Mouse (Mus musculus): ENCODE results near the gene Lrrc46.

Gene Lrrc46

DNA sequence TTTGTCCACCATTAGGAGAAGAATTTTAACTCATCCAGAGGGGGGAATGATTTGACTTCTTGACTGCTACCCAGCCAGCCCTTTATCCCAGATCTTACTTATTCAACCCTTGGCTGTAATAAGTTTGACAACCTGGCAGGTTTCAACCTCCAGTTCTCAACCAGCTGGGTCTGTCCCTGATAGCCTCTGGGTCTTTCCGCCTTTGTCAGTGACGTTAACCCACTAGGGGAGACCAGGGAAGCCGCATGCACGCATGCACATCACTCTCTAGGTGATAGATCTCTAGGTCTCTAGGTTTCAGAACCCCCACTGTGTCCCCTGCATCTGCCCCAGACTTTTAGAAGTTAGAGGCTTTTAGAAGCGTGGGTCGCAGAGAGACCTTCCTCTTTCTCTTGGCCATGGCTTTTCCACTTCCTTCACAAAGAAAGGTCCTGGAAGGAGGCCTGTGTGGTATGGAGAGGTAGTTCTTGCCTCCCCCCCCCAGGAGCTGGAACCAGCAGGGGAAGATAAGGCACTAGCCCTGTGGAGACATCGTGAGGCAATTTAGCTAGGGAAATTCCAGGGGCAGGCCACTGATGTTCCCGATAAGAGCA lies 31.9 kb downstream of the Lrrc46 start:
- DNase-seq = no peak

GRCm38 (mm10) chr11:97007093-97007794 lies 34.0 kb downstream of the Lrrc46 start:
- DNase-seq = no peak

GRCm38 (mm10) chr11:97003170-97003569 lies 38.0 kb downstream of the Lrrc46 start:
- DNase-seq = no peak

DNA sequence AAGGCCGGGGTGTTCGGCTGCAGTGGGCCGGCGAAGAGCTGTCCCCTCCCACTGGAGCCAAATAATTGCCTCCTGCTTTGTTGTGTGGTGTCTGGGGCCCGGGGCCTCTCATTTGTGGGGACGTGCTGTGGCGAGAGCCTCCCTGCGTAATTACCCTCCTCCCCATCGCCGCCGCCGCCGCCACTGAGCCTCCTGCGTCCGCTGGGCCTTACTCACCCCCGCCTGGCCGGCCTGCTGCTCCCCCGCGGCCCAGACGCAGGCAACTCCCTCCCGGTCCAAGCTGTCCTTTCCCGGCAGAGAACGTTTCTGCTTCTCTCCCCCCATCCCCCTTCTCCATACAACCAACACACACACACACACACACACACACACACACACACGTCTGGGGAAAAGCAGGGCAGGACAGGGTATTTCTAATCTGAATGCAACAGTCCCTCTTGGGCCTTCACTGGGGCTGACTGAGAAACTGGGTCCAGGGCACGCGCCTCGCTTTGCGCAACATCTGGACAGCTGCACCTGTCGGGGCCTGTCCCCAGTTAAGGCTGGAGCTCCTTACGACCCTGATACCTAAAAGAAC lies 43.7 kb downstream of the Lrrc46 start:
- DNase-seq = peak; percentile 40

GRCm38 (mm10) chr11:96996773-96997379 lies 44.3 kb downstream of the Lrrc46 start:
- no peak for DNase-seq

GRCm38 (mm10) chr11:96995836-96996772 lies 45.1 kb downstream of the Lrrc46 start:
- DNase-seq = no peak

GRCm38 (mm10) chr11:96995031-96995430 lies 46.2 kb downstream of the Lrrc46 start:
- DNase-seq = no peak

- DNase-seq = no peak
These were observed 48.4 kb downstream of the Lrrc46 start for GRCm38 (mm10) chr11:96992722-96993311.

GRCm38 (mm10) chr11:96991501-96991900 lies 49.7 kb downstream of the Lrrc46 start:
- no peak for DNase-seq

DNA sequence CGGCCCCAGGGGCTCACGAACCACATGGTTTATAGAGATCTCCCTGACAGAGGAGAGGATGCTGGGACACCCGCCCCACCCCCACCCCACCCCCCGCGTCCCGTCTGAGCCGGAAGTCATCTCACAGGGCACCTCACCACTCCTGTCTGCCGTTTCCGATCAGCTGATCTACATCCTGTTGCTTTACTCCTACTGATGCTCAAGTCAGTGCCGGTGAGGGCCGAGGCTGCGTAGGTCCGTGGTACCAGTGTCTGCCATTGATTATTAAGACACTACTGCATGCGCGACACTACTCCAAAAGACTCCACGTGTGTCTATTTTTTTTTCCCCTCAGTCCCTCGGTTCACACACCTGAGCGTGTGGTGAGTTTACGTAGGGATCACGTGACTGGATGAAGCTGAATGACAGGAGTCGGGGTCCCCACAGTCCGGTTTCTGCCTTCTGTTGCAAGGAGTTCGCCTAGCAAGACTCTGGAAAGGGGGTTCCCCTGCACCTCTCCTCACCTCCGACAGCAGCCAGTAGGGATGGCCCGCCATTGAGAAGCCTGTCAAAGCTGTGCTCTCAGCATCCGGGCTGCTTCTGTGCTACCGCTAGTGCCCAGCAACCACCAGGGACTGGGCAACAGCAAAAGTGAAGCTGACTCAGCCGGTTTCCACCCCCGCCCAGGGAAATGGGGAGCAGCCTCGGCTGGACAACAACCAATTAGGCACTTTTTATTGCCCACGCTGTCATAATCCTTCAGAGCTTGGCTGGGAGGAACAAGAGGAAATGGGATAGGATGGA lies 53.1 kb downstream of the Lrrc46 start:
- peak; percentile 16 for DNase-seq

- no peak for DNase-seq
These were observed 54.7 kb downstream of the Lrrc46 start for GRCm38 (mm10) chr11:96986463-96986862.

DNA sequence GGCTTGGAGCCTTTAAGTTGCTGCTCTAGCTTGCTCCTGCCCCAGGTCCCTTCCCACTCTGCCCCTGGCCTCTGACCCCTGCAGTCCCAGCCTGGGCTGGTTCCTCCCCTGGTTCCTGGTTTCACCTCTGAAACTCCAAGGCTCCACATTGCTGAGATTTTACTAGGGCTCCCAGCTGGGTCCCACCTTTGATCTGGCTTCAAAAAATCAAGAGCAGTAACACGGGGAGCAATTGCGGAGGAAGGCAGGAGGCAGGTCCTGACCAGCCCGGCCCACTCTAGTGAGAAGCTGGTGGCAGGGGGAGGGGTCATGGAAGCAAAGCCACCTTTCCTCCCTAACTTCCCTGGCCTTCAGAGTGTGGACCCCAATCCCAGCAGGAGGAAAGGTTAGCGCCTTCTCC lies 56.3 kb downstream of the Lrrc46 start:
- no peak for DNase-seq
